Mouse (Mus musculus): ENCODE measurements at regions not wholly inside any gene's neighbourhood (a gene's known extent, or its start where the extent isn't known, plus 50 kb on each side); places are given as distances from the start of the nearest gene placed in this dataset.

DNA sequence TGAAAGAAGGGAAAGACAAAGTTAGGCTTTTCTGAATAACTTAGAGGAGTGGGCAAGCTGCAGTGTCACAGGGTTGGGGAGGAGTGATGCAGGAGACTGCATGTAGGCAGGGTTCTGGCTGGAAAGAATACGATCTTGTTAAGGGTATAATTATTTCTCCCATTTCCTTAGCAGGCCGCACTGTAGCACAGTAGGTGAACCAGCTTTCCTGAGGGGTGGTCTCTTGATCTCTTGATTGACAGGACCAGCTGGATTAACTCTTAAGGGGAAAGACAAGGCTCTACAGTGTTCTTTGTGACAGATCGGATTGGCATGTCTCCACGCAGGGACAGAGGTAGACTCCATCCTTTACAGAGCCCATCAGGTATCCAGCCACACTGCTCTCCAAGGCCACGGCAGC, 54.5 kb upstream of the Meis1 start:
- no peak for DNase-seq (ENCODE audit: low spot score in 2 of 2)

DNA sequence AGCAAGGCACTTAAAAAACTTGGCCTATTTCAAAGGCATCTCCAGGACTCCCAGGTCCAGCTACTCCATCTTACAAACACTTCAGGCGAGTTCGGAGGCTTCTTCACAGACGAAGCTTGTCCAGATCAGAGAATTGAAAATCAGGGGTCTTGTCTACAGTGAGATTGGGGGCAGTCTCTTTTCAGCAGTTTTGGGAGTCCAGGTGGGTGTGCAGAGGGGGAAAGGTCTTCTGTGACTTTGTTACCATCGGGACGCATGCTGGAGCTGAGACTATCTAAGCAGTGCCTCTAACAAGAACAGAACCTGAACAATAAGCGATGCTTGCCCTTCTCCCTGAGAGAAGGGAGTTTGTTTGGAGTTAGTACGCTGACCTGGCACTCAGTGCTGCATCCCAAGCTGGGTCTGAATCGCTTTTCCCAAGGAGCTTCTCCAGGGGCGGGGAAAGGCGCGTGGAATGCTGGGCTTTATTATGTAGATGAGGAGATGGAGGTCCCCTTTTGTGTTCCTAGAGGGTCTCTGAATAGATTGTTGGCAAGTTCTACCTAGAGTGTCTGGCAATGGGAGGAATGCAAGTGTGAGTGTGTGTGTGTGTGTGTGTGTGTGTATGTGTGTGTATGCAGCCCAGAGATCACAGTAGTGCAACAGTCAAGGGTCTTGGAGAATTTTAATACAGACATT, 55.2 kb upstream of the Meis1 start:
- DNase-seq (ENCODE audit: low spot score in 2 of 2) = no peak

DNA sequence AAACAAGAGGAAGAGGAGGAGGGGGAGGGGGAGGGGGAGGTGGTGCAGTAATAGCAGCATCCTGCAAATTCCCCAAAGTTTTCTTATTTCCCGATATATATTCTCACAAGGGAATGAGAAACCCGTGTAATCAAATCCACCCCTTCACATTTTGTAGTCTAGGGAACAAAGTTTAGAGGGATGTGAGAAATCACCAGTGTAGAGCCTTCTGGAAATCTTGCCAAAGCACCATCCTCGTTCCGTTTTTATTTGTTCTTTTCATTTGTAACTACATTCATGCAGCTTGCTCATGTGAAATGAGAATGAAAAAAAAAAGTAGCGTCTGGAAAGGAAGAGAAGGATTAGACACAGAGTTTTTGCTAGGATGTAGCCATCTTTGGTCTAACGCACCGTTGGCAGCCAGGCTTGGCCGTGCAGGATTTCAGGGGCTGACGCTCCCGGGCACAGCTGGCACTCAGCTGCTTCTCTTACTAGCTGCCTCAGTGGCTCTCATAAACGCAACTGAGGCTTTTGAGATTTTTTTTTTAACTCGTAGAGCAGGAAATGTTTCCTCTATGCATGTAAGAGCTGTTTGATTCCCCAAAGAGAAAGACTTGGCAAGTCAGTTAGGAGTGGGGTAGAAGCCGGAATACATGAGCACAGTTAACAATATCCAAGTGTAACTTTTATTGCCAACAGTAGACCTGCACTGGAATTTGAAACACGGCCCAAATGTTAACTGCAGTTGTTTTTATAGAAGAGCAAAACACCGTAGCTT, 72.5 kb upstream of the Meis1 start:
- no peak for DNase-seq (ENCODE audit: low spot score in 2 of 2)

DNA sequence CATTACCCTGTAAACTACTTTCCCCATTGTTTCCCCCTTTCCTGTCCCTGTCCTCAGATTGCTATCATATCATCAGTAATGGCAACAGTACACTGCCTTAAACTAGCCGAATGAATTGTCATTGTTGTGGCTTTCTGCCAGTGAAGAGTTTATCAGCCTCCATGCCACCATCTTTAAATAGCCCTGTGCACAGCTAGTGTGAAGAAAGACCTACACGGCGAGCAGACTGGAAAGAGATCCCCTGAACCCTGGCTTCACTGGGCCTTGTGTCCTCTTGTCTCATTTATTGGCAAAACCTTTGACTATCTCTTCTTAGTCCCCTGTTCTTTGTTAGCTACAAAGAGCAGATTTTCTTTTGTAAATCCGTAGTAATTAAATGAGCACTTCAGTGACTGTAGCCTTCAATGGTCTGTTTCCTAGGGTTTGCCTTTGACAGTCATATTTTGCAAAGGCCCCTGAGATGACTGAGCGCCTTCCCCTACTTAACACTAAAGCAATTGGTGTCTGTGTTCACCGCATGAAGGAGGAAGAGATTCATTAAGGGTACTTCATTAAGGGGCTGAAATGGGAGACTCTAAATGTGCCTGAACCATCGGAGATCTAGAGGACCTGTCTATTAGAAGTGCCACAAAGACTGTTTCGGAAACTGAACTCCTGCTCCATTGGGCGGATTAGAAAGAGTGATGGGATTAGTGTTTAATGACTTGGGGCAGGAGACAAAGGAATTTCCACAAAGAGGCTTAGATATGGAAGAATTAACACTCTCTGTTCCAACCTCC, 74.4 kb upstream of the Meis1 start:
- DNase-seq (ENCODE audit: low spot score in 2 of 2) = no peak

DNA sequence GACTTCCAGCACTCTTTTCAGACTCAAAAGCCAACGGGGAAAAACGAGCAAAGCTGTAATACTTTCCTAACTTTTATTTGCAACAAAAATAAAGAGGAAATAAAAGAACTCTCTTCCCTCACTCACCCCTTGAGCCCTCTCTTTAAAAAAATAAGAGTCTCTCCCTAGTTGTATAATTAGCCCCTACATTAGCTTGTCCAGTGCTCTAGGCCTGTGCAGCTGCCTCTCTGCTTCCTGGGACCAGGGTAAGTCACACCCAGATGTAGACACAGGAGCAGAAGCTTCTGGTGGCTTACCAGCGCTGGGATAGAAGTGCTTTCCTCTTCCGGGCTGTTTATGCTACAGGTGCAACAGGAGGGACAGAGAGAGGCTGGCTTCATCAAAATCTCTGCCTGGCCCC, 75.0 kb upstream of the Meis1 start:
- no peak for DNase-seq (ENCODE audit: low spot score in 2 of 2)

DNA sequence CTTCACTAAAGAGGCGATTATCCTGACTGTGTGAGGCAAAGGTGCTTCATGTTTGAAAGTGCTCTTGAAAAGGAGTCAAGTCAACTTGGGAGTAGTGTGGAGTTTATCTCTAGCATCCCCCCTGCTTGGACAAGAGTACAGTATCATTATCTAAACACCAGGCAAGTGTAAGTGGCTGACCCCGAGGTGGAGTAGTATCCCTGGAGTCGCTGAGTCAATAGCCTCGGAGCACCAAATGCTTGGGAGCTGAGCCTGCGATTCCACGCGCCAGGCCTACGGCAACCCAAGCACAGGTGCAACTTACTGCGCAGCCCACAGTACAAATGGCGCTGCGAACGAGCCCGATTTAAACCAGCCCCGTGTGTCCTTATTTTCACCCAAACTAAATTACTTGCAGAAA, 75.4 kb upstream of the Meis1 start:
- DNase-seq (ENCODE audit: low spot score in 2 of 2) = no peak

DNA sequence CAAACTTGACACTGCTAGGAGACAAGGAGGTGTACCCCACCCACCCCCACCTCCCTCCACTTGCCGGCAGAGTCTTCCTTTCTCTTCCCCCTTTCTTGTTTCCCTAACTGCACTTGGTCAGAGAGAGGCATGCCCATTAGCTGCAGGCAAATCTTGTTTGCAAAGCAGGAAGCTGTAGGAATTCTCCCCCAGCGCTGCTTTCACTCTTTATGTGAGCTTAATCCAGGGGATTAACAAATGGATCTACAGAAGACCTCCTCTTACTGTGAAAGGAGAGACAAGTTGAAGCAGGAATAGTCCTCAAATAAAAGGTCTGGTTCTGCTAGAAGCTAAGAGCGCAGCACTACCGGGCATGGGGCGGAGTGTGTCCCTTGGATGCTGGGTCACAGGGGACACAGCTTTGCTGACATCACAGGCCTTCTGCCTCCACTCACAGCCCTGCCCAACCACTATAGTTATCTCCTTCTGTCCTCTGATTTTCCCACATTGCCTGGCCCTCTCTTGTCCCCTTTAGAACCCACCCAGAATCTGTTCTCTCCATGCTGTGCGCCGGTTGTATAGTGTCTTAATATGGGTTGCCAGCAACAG, 84.3 kb upstream of the Meis1 start:
- DNase-seq (ENCODE audit: low spot score in 2 of 2) = no peak

DNA sequence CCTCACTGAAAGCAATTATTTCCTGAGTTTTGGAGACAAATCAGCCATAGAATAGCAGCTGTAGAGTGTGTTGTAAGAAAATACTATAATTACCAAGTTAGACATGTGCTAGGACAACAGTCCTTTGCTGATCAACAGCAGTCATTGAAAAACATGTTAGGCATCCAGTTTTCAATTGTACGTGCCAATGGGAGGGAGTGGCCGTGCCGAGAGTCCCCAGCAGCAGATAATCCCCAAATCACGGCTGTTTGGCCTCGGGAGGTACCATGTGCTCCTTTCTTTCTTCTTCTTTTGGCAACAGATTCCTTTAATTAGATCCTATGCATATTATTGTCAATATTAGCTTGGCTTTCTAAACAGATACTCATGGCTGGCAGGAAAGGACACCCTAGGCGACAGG, 88.4 kb upstream of the Meis1 start:
- DNase-seq (ENCODE audit: low spot score in 2 of 2) = no peak

DNA sequence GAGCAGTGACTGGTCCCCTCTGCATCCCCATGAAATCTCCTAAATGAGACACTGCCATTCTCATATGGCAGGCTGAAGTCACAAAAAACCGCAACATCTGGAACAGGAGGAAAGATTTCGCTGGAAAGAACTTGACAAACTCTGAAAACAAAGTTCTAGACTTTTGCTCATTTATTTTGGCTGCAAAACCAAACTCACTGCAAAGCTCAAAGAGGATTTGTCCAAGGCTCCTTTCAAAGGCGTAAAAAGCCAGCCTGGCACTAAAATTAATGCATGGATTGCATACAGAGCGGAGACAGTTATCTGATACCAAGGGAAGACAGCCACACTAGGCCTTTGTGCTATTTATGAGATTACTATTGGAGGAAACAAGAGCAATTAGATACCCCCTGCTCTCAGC, 90.3 kb upstream of the Meis1 start:
- DNase-seq (ENCODE audit: low spot score in 2 of 2) = no peak

DNA sequence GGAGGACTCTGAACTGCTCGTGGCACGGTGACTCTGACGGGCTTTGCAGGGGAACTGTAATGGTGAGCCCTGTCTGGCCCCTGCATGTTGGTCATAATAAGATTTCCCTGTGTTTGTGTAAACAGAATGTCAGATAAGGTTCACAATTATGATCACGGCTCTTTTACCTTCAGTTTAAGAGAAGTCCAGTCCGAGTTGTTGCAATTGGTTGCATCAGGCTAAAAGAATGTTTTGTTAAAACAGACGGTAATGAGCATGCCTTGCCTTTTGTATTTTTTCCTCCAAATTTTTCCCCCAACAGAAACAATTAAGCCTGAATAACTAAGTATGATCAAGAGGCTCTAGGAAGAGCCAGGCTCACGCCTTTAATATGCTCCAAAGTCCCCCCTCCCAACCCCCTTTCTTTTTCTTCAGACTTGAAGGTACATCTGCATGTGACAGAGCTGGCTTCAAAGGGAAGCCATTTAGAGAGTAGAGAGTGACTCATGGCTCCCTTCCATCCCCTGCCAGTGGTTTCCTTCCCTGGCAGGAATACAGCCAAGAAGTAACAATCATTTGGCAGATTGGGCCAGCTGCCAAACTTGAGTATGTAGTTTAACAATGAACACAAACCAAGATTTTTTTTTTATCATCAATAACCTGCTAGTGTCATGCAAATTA, 93.3 kb upstream of the Meis1 start:
- DNase-seq (ENCODE audit: low spot score in 2 of 2) = no peak

DNA sequence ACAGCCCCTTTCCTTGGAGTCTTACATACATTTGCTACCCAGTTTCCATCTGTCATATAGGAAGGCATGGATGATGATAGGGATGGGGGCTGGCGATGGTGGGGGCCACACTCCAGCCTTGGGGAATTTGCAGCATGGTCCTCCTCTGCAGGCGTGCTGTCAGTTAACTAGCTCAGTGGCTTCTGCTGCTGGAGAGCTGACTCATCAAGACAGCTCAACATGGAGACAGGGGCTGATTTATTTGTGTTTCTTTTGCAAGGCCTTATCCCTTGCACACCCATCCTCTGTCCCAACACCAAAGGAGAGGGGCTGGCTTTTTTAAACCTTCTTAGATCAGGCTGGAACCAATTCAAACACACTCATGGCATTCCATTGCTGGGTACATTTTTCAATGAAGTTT, 98.3 kb upstream of the Meis1 start:
- DNase-seq (ENCODE audit: low spot score in 2 of 2) = no peak

DNA sequence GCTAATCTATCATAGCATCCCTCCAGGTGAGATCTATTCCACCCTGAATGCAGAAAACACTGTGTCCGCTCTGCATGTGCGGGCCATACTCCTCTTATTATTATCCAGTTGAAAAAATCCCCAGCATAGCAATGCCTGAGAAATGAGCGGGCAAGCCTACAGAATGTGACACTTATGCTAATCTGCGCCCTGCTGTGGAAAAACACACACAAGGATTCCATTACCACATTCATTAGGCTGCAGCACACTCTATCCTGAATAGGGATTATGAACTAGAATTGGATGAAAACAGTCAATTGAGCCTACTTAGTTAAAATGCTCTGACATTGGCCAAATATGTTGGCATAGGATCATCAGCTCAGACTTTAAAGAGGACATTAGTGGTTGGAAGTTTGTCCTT, 99.5 kb upstream of the Meis1 start:
- no peak for DNase-seq (ENCODE audit: low spot score in 2 of 2)

DNA sequence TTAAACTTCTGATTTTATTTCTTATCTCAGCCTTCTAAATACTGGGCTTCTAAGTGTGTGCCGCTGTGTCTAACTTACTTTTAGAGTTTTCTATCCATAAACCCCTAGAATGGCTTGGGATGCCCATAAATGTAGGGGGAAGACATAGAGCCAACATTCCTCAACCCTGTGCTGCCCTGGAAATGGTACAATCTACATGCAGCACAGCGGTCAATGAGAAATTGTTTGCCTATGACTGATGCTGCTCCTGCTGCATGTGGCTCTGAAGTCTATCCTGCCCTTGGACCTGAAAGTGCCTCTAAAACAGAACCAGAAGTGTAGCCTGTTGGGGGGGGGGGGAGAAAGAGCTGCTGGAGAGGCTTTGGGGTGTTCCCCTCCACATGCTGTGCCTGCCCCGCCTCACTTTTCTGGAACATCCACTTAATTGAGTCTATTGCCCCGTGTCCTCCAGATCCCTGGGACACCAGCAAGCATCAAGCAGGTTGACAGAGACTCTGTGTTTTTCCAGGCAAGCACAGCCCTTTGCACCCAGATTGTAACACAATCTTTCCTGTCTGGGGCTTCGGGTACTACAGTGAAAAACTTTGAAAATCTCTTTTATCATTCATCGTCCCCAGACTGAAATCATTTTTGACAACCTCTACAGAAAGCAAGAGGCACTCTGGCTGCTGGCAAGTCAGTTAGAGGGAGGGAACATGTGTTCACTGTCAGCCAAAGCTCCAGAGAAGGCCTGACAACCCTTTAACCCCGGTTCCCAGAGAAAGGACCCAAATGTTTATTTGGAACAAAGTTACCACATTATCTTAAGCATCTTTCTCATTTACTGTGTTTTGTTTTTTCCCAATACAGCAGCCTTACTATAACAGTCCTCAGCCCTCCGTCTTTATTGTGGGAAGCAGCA, 101.4 kb upstream of the Meis1 start:
- DNase-seq (ENCODE audit: low spot score in 2 of 2) = no peak

DNA sequence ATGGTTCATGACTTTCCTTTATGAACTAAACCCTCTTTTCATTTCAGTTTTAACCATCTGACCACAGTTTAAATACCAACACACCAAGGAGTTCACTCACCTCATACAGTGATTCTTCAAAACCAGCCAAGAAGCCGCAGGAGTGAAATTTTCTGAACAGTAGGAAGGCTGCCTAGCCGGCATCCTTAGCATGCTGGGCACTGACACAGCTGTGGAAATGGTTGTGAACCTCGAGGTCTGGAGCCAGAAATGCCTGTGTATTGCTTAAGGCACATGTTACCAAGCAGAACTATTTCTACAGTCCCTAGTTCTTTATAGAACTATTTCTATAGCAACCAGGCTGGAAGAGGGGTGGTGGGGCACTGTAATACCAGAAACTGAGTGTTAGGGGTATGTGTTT, 102.1 kb upstream of the Meis1 start:
- no peak for DNase-seq (ENCODE audit: low spot score in 2 of 2)

DNA sequence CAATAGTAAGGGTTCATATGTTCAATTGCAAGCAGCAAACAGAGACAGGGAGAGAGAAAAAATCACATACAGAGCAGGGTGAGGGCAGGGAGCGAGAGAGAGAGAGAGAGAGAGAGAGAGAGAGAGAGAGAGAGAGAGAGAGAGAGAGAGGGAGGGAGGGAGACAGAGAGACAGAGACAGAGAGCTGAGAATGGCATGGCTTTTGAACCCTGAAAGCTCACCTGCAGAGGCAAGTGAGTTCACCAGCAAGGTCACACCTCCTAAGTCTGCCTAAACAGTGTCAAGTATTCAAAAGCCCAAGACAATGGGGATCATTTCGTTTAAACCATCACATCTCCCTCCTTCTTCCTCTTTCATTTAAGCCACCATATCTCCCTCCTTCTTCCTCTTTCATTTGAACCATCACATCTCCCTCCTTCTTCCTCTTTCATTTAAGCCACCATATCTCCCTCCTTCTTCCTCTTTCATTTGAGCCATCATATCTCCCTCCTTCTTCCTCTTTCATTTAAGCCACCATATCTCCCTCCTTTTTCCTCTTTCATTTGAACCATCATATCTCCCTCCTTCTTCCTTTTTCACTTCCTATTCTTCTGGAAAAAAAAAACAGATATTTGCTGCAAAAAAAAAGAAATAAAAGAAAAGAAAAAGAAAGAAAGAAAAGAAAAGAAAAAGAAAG, 116.7 kb upstream of the Meis1 start:
- DNase-seq (ENCODE audit: low spot score in 2 of 2) = no peak

DNA sequence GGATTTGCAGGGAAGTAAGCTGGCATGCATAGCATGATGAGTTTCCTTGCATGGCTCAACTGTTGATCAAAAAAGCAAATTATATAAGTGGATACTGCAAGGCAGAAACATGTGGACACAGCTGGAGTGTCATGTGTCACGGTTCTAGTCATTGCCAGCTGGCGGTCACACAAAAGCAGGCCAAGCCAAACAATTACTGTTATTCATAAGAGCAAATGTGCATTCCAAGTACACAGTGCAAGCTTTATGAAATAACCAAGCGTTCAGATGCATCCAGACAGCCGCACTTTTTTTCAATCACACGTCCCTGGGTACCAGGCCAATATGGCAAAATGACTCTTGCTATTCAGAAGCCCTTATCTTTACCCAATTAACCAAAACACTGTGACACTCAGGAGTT, 119.6 kb upstream of the Meis1 start:
- DNase-seq (ENCODE audit: low spot score in 2 of 2) = no peak

DNA sequence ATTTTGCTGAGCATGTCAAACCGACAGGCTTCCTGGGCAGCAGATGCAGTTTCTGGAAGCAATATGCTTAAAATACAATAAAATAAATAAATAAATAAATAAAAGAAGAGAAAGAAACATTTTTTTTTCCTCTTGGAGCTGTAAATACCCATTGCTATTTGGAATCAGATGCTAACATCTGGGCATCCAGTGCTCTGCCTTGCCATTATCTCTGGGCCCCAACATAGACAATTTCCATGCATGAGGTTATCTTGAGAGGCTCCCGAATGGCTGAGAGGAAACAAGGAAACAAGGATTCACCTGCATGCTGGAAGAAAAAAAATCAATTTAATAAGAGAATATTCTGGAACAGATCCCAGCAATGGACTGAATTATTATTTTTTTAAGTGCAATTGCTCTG, 120.0 kb upstream of the Meis1 start:
- DNase-seq (ENCODE audit: low spot score in 2 of 2) = no peak

DNA sequence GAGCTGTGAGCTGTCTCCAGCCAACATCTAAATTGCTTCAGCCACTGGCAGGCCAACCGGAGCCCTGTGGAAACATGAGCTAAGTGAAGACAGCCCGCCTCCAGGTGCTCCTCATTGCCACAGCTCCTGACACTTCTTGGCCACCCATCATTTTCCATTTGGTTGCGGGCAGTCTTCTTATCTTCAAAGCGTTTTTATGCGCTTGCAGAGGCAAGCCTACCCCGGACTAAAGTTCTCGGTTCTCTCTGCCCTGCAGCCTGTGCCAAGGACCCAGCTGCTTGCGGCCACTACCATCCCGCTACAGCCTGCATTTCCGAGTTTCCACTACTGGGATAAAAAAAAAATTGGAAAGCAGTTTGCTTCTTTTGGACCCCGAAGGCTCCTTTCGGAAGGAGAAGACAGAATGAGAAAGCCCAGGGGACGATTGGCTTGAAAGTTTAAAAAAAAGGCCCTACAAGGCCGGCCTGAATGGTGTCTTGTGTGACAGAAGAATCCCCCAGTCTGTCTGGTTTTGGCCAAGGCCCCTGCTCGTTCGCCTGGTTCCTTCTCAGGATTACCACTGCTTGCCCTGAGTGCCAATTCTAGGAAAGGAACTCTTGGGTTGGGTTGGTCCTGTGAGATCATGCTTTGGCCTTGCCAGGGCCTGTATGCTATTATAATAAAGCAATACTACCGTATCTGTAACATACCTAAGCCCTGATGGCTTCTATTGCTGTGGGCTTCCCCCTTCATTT, 124.6 kb upstream of the Meis1 start:
- DNase-seq (ENCODE audit: low spot score in 2 of 2) = no peak

DNA sequence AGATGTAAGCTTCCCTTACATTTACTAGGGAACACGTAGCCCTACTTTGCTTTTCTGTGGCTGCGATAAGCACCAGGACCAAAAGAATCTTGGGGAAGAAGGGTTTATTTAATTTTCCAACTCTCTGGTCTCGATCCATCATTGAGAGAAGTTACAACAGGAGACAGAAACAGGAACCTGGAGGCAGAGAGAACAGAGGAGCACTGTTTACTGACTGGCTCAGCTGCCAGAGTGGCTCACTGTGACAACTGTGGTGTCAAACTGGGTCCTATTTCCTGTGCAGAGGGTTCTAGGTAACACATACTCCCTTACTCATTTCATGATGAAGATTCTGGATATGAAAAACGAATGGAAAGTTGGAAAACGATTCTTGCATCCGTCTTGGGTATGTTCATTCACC, 125.7 kb upstream of the Meis1 start:
- no peak for DNase-seq (ENCODE audit: low spot score in 2 of 2)

DNA sequence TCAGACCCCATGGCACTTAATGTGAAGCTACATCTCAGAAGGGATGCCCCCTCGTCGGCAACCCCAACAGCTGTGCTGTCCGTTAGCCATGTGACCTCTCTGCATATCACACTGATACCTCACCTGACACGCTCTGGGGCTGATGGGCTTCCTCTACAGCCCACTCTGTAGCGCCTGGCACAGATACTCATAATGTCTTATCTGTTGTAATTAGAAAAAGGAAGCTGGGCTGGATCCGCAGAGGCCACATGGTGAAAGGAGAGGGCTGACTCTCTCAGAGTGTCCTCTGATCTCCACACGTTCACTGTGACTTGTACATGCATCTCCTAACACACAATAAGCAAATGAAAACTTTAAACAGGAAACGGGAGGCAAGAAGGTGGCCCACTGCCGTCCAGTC, 126.5 kb upstream of the Meis1 start:
- DNase-seq (ENCODE audit: low spot score in 2 of 2) = no peak
